Mouse (Mus musculus) midbrain, embryonic 10.5 days (tissue): ENCODE data around the gene Ush2a. TPM values are rescaled to one million over a fixed set of nuclear protein-coding genes. Genes with fewer than 3 reads are reported as not detected.

Experiments
- DNase-seq: peaks from one replicate; pipeline ENCODE4 v3.0.0-alpha.2; 2017; ENCODE audit warnings: low spot score
- H3K27ac ChIP-seq: fragments of 300-500 bp; sonication (generic); replicated peaks from 2 replicates; pipeline ENCODE4 v1.5.1; 2016; ENCODE audit warnings: mild to moderate bottlenecking
- H3K27me3 ChIP-seq: fragments of 300-500 bp; sonication (generic); 2 replicates; pipeline ENCODE4 v1.6.1; 2016; ENCODE audit warnings: low read depth, mild to moderate bottlenecking; ENCODE audit not compliant: poor library complexity, severe bottlenecking
- H3K36me3 ChIP-seq: fragments of 300-500 bp; sonication (generic); 2 replicates; pipeline ENCODE4 v1.6.1; 2016; ENCODE audit warnings: mild to moderate bottlenecking, moderate library complexity
- H3K4me1 ChIP-seq: fragments of 300-500 bp; sonication (generic); 2 replicates; pipeline ENCODE4 v1.6.1; 2016
- H3K4me3 ChIP-seq: fragments of 300-500 bp; sonication (generic); 2 replicates; pipeline ENCODE4 v1.5.1; 2016; ENCODE audit warnings: mild to moderate bottlenecking, moderate library complexity
- H3K9me3 ChIP-seq: fragments of 300-500 bp; sonication (generic); replicated peaks from 2 replicates; pipeline ENCODE4 v1.6.1; 2016; ENCODE audit warnings: mild to moderate bottlenecking
- WGBS: fragments of 180-500 bp; shearing (Covaris S2); methylation state at CpG from one replicate; pipeline ENCODE4 v1.1.7; 2016; 5-methylcytosine and 5-hydroxymethylcytosine counted together
- polyA plus RNA-seq: library from polyadenylated mRNA; unstranded; fragments of >200 nt; fragmentation: Nextera tagmentation; extraction: Ambion mirVana; gene quantifications from 2 replicates; pipeline ENCODE4 v1.2.1, GENCODE M21; 2016

The Ush2a gene
- 0.07 and 0.12 TPM in 2 replicates for polyA plus RNA-seq

DNA sequence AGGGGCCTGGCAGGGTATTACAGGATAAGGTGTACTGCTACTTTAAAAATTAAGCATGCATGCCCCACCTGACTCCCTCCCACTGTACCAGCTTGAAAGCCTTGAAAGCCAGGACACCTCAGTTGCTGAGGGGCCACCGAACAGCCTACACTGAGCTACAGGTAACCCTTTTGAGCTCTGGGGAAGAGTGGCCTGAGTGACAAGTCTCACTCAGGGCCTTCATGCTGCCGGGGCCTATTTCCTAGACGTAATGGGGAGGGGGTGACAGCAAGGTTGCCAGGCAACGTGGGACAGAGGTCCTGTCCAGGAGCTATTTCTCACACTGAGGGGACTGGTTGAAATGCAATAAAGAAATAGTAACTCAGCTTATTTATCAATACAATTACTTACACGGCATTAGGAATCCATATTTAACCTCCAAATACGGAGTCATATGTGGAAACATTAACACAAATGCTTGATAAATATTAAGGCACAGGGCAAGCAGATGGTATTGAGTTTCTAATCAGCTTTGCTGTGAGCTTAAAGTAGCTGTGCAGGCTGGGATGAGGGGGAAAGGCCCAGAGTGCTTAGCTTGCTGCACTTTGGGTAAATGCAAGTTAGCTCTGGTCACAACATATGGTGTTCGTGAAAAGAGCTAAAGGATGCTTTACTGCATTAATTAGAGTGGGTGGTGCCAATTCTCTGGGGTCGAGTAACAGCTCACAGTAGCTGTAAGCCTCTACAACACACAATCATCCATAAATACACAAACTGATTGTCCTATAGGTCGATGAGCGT, at the start of gene Ush2a:
Gene Ush2a, plus strand, starts transcription at position 121 of the 780 bp plus-strand sequence.
- no peak for DNase-seq
- H3K27ac ChIP-seq: peak within 1 kb of the TSS; percentile 42

DNA sequence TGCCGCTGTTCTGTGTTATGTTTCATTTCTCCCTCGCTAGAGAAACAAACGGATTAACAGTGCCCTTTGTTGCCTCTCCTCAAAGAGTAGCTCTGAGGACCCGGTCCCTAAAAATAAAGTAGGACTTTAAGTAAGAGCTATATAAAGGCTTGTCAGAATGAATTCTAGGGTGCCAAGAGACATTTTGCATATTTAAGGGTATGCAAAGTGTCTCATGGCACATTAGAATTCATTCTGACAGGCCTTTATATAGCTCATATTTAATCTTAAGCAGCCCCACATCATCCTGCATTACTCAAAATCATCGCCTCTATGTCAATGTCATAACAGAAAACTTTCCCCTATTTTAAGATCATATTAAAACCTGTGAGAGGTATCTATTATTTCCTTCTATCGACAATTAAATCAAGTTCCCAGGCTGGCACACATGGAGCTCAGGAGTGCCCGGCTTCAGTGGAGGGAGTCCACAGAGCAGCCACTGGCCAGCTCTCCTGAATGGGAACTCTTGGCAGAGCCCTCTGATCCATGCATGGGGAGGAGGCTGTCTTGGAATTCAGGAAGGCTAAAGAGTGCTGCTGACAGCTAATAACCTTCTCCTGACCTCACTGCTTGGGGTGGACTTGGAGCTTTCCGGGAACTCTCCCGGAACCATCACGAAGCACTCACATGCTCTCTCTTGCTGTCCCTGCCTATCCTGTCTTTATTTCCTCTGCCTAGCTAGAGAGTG, 46.8 kb upstream of the Ush2a start:
- H3K9me3 ChIP-seq: no peaks in the 10 kb centered on the region
- no peaks in the 10 kb centered on the region for H3K27me3 ChIP-seq
- no peak for DNase-seq
- H3K4me1 ChIP-seq: peaks cover 9% of the 10 kb centered on the region
- no peaks in the 10 kb centered on the region for H3K36me3 ChIP-seq
- H3K4me3 ChIP-seq: no peak overlapping the region
- no peak overlapping the region for H3K27ac ChIP-seq
- WGBS: 57% methylated on average over 10 of the region's 10 CpGs

More for the DNA sequence above, at the start of gene Ush2a:
- Histone ChIP-seq H3K27me3 (no peaks in the 10 kb centered on the region), H3K9me3 (no peaks in the 10 kb centered on the region), H3K4me3 (no peak within 1 kb of the TSS), H3K4me1 (peaks cover 33% of the 10 kb centered on the region), H3K36me3 (no peaks in the 10 kb centered on the region)
- 54% methylated on average over 10 of the region's 10 CpGs for WGBS

DNA sequence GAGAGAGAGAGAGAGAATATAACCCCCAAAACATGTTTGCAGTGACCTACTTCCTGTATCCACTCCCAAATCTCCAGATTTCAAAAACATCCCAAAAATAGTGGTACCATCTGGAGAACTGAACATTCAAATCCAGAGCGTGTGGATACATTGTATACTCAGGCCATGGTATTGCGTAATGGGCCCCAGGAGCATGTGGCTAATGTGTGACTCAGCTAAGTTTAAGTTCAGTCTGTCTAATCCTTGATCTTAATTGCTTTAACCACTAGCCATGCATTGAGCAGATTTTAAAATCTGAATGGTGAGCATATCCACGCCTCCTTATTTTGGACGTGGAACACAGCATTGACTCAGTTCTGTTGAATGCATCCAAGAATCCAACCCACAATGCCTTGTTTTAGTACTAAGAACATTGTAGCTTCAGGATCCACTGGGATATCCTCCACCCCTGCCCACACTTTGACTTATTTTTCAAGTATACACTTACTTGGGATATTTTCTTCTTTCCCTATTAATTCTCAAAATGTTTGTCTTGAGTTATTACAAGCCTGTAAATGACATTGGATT, 40.5 kb upstream of the Ush2a start:
- Histone ChIP-seq H3K36me3 (no peaks in the 10 kb centered on the region), H3K4me1 (no peaks in the 10 kb centered on the region), H3K27me3 (no peaks in the 10 kb centered on the region), H3K27ac (no peak overlapping the region), H3K9me3 (no peaks in the 10 kb centered on the region), H3K4me3 (no peak overlapping the region)
- 91% methylated on average over 4 of the region's 4 CpGs for WGBS
- no peak for DNase-seq

DNA sequence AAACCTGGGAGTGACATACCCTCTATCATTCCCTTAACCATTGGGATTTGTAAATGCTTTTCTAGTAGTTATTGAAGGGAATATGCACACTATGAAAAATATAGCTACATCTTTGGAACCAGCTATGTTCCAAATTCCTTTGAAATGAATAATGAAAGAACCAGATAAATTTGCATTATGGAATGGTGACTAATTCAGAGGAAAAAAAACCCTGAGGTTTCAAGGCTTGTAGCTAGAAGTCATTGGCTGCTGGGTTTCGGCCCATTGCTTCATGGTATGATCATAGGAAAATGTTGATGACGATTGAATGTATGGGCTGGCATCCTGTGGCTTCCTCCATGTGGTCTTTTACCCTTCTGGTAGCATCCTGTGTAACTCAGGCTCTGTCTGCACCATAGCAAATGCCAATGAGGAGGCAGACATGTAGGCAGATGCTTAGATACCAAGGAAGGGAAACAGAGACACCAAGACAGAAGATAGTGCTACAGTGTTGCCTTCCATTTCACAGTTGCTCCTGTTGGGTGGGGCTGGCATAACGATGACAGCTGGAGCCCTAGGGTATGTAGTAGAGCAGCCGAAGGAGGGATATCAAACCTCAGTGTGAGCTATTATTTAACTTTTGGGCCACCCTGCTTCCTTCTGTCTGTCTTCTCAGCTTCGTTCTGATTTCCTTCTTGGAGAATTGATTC, 28.6 kb upstream of the Ush2a start:
- H3K9me3 ChIP-seq: no peaks in the 10 kb centered on the region
- H3K4me3 ChIP-seq: no peak overlapping the region
- H3K36me3 ChIP-seq: no peaks in the 10 kb centered on the region
- no peak overlapping the region for H3K27ac ChIP-seq
- 90% methylated on average over 5 of the region's 5 CpGs for WGBS
- H3K27me3 ChIP-seq: no peaks in the 10 kb centered on the region
- no peak for DNase-seq
- no peaks in the 10 kb centered on the region for H3K4me1 ChIP-seq

DNA sequence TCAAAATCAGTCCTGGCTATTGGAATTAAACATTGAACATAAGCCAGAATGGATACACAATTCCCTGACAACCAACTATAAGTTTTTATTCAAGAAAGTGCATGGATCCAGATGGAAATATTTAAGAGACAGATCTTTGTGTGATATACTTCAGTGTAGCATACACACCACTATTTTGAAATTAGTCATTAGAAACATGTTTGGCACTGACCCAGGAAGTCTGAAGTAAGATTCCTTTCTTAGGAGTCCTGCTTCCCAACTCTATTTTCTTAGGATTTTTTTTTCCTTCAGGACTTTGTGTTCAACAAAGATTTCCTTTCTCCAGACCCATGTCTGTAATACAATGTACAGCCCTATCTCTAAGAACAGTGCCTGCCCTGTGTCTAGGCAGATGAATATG, 23.2 kb upstream of the Ush2a start:
- no peaks in the 10 kb centered on the region; the same call in 1 of the 2 replicates for H3K4me1 ChIP-seq
- no peak overlapping the region for H3K4me3 ChIP-seq
- no peak for DNase-seq
- H3K27ac ChIP-seq: no peak overlapping the region
- H3K27me3 ChIP-seq: no peaks in the 10 kb centered on the region
- H3K9me3 ChIP-seq: no peaks in the 10 kb centered on the region
- no peaks in the 10 kb centered on the region for H3K36me3 ChIP-seq

DNA sequence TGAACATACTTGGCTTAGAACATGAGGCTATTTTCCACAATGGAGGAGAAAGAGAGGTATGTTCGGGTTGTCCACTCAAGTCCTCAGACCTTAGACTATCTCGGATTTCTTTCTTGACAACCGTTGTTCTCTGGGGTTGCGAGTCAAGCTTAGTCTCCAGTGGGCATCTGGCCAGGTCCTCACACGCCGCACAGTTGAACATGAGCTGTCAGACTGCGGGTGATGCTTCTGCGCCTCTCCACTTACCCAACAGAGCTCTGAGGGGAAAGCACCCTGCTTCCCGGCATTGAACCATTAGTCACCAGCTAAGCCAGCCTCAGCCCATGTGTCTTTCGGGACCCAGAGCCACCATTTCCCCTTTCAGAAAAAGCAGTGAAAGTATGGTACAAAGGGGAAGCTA, 20.1 kb upstream of the Ush2a start:
- DNase-seq: no peak
- Histone ChIP-seq H3K4me1 (peaks cover 4% of the 10 kb centered on the region; the same call in 1 of the 2 replicates), H3K4me3 (no peak overlapping the region), H3K27ac (no peak overlapping the region), H3K9me3 (no peaks in the 10 kb centered on the region), H3K36me3 (no peaks in the 10 kb centered on the region), H3K27me3 (no peaks in the 10 kb centered on the region)
- 93% methylated on average over 10 of the region's 10 CpGs for WGBS

DNA sequence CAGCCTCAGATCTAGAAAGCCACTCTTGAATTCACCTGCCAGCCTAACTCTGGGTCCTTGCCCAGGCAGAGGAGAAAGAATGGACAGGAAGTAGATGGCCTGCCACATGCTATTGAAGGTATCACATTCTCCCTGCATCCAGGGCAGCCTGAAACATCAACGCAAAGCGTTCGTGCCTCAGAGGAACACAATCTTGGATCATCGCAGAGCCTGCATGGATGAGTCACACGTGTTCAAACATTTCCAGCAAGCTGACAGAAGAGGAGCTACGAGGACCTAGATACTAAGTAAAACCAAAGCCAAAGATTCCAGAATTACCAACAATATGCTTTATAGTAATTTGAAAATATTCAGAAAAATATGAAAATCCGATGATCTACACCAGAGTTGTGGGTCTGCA, 4.3 kb upstream of the Ush2a start:
- Histone ChIP-seq H3K4me3 (no peak overlapping the region), H3K4me1 (peaks cover 26% of the 10 kb centered on the region), H3K36me3 (no peaks in the 10 kb centered on the region), H3K27me3 (no peaks in the 10 kb centered on the region), H3K27ac (no peak overlapping the region), H3K9me3 (no peaks in the 10 kb centered on the region)
- DNase-seq: no peak
- WGBS: 92% methylated on average over 7 of the region's 7 CpGs

DNA sequence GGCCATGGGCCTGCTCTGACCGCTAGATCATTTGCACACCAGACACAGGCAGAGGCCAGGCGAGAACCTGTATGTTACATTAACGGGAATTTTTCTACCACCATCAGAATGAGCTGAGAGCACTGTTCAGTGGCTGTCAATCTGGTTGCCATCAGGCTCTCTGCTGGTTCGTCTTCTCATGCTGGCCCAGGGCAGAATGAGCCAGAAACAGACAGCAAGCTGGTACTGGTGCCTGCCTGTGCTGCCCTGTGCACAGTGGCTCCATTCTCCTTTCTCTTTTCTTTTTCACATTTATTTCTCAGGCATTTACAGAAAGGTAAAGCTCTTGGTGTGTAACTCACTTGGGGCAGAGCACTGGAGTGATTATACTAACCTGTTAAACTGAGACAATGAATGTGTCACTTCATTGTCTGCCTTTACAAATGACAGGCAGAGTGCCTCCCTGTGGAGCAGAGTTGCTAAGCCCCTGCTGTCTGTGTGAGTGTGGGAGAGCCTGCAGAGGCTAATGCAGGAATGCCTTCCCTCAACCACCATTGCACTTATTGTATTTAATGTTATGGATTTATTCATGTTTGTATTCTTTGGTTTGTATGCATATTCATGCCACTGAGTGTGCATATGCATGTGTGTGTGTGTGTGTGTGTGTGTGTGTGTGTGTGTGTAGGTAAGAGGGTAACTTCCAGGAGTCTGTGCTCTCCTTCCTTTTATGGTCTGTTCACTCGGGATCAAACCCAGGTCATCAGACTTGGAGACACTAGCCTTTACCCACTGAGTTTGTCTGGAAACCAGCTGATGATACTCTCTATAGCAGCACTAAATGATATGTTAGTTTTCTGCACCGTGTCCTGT, 1.3 kb upstream of the Ush2a start:
- DNase-seq: peak; percentile 25
- H3K4me3 ChIP-seq: no peak overlapping the region
- 69% methylated on average over 6 of the region's 6 CpGs for WGBS
- H3K27me3 ChIP-seq: no peaks in the 10 kb centered on the region
- H3K36me3 ChIP-seq: no peaks in the 10 kb centered on the region
- H3K9me3 ChIP-seq: no peaks in the 10 kb centered on the region
- peak overlapping the region; percentile 15; the same call in 1 of the 2 replicates for H3K27ac ChIP-seq
- H3K4me1 ChIP-seq: peaks cover 33% of the 10 kb centered on the region

DNA sequence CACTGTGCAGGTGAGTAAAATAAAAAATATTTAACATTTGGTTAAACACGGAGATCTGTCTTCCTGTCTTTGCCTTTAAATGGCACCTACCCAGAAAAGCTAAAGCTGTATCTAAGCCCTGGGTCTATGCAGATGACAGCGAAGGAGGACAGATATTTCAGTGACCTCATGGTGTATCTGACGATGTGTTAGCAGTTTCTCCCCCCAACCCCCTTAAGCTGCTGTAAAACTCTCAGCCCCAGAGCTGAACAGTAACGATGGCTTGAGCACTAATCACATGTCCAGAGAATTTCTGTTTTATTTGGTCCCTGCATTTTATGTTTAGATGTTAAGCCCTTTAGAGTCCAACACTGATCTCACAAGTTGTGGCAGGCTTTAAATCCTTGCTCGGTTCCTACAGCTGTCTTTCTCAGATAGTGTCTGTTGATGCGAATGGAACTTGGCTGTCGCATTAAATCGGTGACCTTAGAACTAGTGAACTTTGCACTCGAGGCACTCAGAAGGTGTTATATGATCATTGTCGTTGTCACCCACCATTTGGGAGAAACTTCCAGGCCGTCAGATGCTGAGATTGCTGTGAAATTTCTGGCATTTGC, 5.4 kb downstream of the Ush2a start:
- peaks cover 9% of the 10 kb centered on the region for H3K4me1 ChIP-seq
- no peaks in the 10 kb centered on the region for H3K27me3 ChIP-seq
- H3K27ac ChIP-seq: no peak overlapping the region
- no peak overlapping the region for H3K4me3 ChIP-seq
- H3K36me3 ChIP-seq: no peaks in the 10 kb centered on the region
- 83% methylated on average over 11 of the region's 11 CpGs for WGBS
- DNase-seq: no peak
- H3K9me3 ChIP-seq: no peaks in the 10 kb centered on the region

DNA sequence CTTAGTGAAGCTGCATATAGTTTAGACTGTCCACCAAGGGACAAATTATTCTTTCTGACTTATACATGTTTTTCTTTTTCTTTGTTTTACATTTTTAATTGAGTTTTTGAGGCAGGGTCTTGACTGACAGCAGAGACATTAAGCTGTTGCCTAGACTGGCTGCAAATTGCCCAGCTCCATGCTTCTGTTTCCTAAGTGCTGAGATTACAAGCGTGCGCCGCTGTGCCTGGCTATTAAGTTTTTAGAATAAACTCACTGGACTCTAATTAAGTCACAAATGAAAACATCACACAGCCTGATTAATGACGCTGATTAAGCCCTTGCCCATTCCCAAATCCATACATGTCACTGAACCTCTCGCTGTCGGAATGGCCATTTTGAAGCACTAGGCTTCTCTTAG, 7.2 kb downstream of the Ush2a start:
- no peak for DNase-seq
- H3K27ac ChIP-seq: no peak overlapping the region
- H3K9me3 ChIP-seq: no peaks in the 10 kb centered on the region
- WGBS: 91% methylated on average over 6 of the region's 6 CpGs
- no peaks in the 10 kb centered on the region for H3K27me3 ChIP-seq
- H3K4me3 ChIP-seq: no peak overlapping the region
- no peaks in the 10 kb centered on the region for H3K4me1 ChIP-seq
- H3K36me3 ChIP-seq: no peaks in the 10 kb centered on the region

DNA sequence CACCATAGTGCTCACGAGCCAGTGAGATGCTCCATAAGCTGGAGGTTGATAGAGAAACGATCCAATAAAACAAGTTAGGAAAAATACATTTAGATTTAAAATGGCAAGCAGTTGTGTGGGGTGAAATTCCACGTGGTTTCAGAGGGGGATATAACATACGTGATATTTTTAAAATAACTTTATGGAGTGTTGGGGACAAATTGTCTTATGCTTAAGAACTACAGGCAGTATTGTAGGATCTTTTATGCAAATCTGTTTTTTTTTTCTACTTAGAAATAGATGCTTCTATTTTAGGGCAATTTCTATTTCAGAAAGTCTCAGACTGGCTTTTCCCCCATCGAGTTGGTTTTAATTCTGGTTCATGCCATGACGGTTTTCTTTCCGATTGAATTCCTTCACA, 51.5 kb downstream of the Ush2a start:
- Histone ChIP-seq H3K4me3 (no peak overlapping the region), H3K9me3 (no peaks in the 10 kb centered on the region), H3K27me3 (no peaks in the 10 kb centered on the region), H3K4me1 (no peaks in the 10 kb centered on the region), H3K36me3 (no peaks in the 10 kb centered on the region), H3K27ac (no peak overlapping the region)
- no peak for DNase-seq
- WGBS: 94% methylated on average over 7 of the region's 7 CpGs

DNA sequence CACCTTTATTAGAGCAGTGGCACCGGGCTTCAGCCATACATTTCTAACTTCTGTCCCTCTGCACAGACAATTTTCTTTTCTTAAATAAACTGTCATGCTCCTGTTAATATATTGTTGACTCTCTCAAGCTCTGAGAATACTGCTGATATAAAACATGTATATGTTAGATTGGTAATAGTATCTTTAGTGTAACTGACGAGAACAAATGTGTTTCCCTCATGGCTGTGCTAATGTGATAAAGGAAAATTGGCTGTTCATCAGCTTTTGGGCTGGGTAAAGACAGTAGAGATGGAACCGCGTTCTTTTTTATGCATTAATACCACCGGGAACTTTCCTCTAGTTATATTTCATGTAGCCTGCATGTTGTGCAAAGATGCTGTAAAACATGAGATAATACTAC, 54.8 kb downstream of the Ush2a start:
- Histone ChIP-seq H3K4me1 (no peaks in the 10 kb centered on the region), H3K9me3 (no peaks in the 10 kb centered on the region), H3K27me3 (no peaks in the 10 kb centered on the region), H3K4me3 (no peak overlapping the region), H3K27ac (no peak overlapping the region), H3K36me3 (no peaks in the 10 kb centered on the region)
- WGBS: 93% methylated on average over 5 of the region's 5 CpGs
- no peak for DNase-seq
